In the genomic region with DNA sequence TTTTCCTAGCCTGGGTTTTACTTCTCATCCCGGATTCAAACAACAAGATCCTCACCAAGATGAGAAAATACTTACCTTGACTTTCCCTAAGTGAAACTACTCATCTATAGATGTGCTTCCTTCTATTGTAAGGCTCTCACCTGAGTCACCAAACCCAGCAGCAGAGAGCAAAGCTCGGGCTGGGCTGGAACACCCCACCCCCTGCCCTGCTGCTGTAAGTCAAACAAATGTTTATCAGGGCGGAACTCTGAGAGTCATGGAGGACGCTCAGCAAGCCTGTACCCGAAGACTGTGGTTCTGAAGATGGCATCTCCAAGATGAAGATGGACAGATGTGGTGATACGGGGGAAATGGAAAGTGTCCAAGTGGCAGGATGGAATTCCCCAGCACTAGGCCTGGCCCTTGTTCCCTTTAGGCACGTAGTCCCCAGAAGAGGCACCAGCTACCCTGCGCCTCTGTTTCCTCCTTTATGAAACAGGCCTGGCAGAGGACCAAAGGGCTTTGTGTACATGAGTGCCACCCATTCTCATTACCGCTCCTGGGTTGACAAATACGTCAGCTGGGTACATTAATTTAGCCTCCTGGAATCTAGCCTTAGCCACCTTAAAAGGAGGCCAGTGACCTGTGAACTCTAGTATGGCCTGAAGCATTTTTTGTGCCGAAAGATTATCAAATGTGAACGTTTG, we compare ENCODE assay signal across 12 mouse cellular contexts. TPM values are rescaled to one million over a fixed set of nuclear protein-coding genes. Genes with fewer than 3 reads are reported as not detected.
A peak's percentile ranks its signal among the peaks of the same experiment; 100 is the strongest.
DNase-seq lines count a peak whose midpoint lies in the region; ATAC-seq and TF ChIP-seq lines count a peak whose summit lies in the region.
"Had no signal": no experiment of that assay in that cellular context is flagged by ENCODE, and none has a peak within 500 bp of the region (broad histone marks: within the 10 kb centered on the region; RNA-seq: fewer than 3 reads in every experiment).

No protein-coding gene starts in this region.

- 72% methylated on average over 12 of the region's 12 CpGs for WGBS in heart, embryonic 10.5 days
- WGBS in intestine, postnatal 0 days = 49% methylated on average over 12 of the region's 12 CpGs
- 70% methylated on average over 12 of the region's 12 CpGs for WGBS in hindbrain, embryonic 16.5 days

- no peaks in the 10 kb centered on the region for H3K9me3 ChIP-seq in heart, embryonic 10.5 days
- no peaks in the 10 kb centered on the region for H3K9me3 ChIP-seq in intestine, postnatal 0 days (ENCODE audit: control insufficient read depth)
- no peaks in the 10 kb centered on the region for H3K9me3 ChIP-seq in hindbrain, embryonic 16.5 days (ENCODE audit: control insufficient read depth, low read length)
- H3K9me3 ChIP-seq: embryonic facial prominence, embryonic 10.5 days had no signal

- ATAC-seq in intestine, postnatal 0 days = peak; percentile 89
- ATAC-seq in megakaryocyte-erythroid progenitor cell, adult 5-6 weeks (replicated peaks; ENCODE audit: low FRiP score, low TSS enrichment, poor library complexity, severe bottlenecking) = peak; percentile 55; the same call in 1 of the 2 replicates
- ATAC-seq in hindbrain, embryonic 16.5 days = no peak

- peak; percentile 25 for DNase-seq in heart, embryonic 10.5 days (ENCODE audit: low spot score)
- DNase-seq in heart, postnatal 25 days (ENCODE audit: low spot score) = no peak
- DNase-seq in kidney, postnatal 36 days = peak; percentile 61 to 69
- DNase-seq in frontal cortex, postnatal 25 days (ENCODE audit: low spot score in 2 of 2) = no peak
- DNase-seq in embryo, embryonic 9.5 days (ENCODE audit: extremely low spot score) = no peak
- DNase-seq: right cerebral cortex, postnatal 14 days; thymus, postnatal 36 days had no signal

- intact Hi-C loops in heart, postnatal 25 days (cut with DNase I) = no loop called here

- no peaks in the 10 kb centered on the region for H3K36me3 ChIP-seq in heart, embryonic 10.5 days
- H3K36me3 ChIP-seq in intestine, postnatal 0 days (ENCODE audit: control insufficient read depth, insufficient read depth) = no peaks in the 10 kb centered on the region
- no peaks in the 10 kb centered on the region for H3K36me3 ChIP-seq in hindbrain, embryonic 16.5 days (ENCODE audit: control insufficient read depth, insufficient read depth, low read length)
- H3K36me3 ChIP-seq: embryonic facial prominence, embryonic 10.5 days had no signal

- no peak overlapping the region for H3K4me2 ChIP-seq in intestine, postnatal 0 days (replicated peaks; ENCODE audit: low read depth)
- H3K4me2 ChIP-seq in hindbrain, embryonic 16.5 days (ENCODE audit: low read length) = no peak overlapping the region

- no peak overlapping the region for H3K27ac ChIP-seq in heart, embryonic 10.5 days
- peak overlapping the region; percentile 54; the same call in 1 of the 2 replicates for H3K27ac ChIP-seq in intestine, postnatal 0 days (ENCODE audit: low read depth, low read length)
- H3K27ac ChIP-seq in hindbrain, embryonic 16.5 days (ENCODE audit: low read depth, low read length) = no peak overlapping the region
- H3K27ac ChIP-seq: embryonic facial prominence, embryonic 10.5 days; macrophage had no signal

- TF ChIP-seq CTCF in intestine, postnatal 0 days (IDR thresholded peaks at IDR 0.05; ENCODE audit: low read depth) = no peak

- H3K27me3 ChIP-seq in heart, embryonic 10.5 days (ENCODE audit: insufficient read depth, poor library complexity, severe bottlenecking) = no peaks in the 10 kb centered on the region
- H3K27me3 ChIP-seq in intestine, postnatal 0 days (replicated peaks; ENCODE audit: control insufficient read depth, insufficient read depth, low read length) = no peaks in the 10 kb centered on the region
- no peaks in the 10 kb centered on the region for H3K27me3 ChIP-seq in hindbrain, embryonic 16.5 days (replicated peaks; ENCODE audit: control insufficient read depth, insufficient read depth, low read length)

- peaks cover 4% of the 10 kb centered on the region for H3K4me1 ChIP-seq in heart, embryonic 10.5 days
- peaks cover 4% of the 10 kb centered on the region; the same call in 1 of the 2 replicates for H3K4me1 ChIP-seq in intestine, postnatal 0 days (replicated peaks; ENCODE audit: control insufficient read depth, insufficient read depth, low read length)
- H3K4me1 ChIP-seq in hindbrain, embryonic 16.5 days (ENCODE audit: control insufficient read depth, insufficient read depth, low read depth, low read length) = no peaks in the 10 kb centered on the region

- H3K4me3 ChIP-seq in heart, embryonic 10.5 days = no peak overlapping the region
- H3K4me3 ChIP-seq in intestine, postnatal 0 days (ENCODE audit: low read depth, low read length) = no peak overlapping the region
- no peak overlapping the region for H3K4me3 ChIP-seq in hindbrain, embryonic 16.5 days (ENCODE audit: low read length)
- H3K4me3 ChIP-seq: embryonic facial prominence, embryonic 10.5 days had no signal

- no peak overlapping the region for H3K9ac ChIP-seq in intestine, postnatal 0 days (ENCODE audit: low read depth, low read length)
- no peak overlapping the region for H3K9ac ChIP-seq in hindbrain, embryonic 16.5 days (ENCODE audit: low read depth, low read length)

RNA-seq across cellular contexts. Expression of a gene that starts 36.3 kb away (rescaled TPM):
- polyA plus RNA-seq in heart, embryonic 10.5 days (2016; fragmentation: Nextera tagmentation; extraction: Ambion mirVana) = 12.5 and 15.2 TPM in 2 replicates
- total RNA-seq in heart, postnatal 25 days (2021) = 10 to 100 TPM; 12.4 to 16.6 TPM
- polyA plus RNA-seq in intestine, postnatal 0 days (2015; fragmentation: Nextera tagmentation; extraction: Ambion mirVana) = 13.9 and 14.1 TPM in 2 replicates
- total RNA-seq in megakaryocyte-erythroid progenitor cell, adult 5-6 weeks (2014; fragmentation: Nextera tagmentation) = 5.7 and 12.5 TPM in 2 replicates
- 10.6 and 19.9 TPM in 2 replicates for total RNA-seq in megakaryocyte-erythroid progenitor cell, adult 5-6 weeks (2017)
- polyA plus RNA-seq in hindbrain, embryonic 16.5 days (2015; fragmentation: Nextera tagmentation; extraction: Ambion mirVana) = 23.0 and 26.8 TPM in 2 replicates

Comparison
In these comparisons a context has a peak if more than half of its experiments do, and no peak if none do; other contexts are left out.
1. DNase-seq: peak in heart, embryonic 10.5 days (single experiment) and kidney, postnatal 36 days (2 of 2); none in heart, postnatal 25 days (single experiment), frontal cortex, postnatal 25 days (0 of 2) and embryo, embryonic 9.5 days (single experiment).